ENCODE assay signal across 9 mouse cellular contexts in the genomic region with DNA sequence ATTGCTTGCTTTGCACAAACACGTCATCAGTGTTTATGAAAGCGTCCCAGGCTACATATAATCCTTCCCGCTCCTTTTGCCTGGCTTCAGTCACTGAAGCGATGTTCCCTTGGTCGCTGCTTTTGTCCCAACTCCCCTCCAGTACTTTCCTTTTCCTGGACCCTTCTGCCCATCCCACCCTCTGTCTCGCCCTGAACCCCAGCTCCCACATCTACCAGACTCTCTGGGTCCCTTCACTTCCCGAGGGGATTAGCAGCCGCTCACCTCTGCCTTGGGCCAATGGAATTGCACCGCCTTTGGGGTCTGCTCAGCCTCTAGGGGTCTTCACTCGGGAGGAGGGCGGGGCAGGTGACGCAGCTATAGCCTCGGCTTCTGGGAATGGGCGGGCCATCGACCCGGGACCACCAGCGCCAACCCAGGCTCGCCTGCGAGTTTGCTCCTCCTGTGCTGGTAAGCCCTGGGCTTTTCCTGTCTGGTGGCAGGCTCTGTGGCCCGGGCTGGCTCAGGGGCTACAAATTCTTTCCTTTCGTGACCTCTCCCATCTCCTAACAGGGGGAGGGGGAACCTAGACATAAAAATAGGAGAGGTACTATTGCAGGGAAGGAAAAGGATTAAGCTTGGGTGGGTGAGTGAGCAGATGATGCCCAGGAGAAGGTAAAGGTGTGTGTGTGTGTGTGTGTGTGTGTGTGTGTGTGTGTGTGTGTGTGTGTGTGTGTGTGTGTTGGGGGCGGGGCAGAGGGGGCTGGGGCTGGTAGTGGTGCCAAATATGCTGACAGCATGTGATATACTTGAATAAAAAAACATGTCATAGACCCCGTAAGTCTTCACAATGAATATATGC. TPM values are rescaled to one million over a fixed set of nuclear protein-coding genes. Genes with fewer than 3 reads are reported as not detected.
DNase-seq lines count a peak whose midpoint lies in the region; ATAC-seq and TF ChIP-seq lines count a peak whose summit lies in the region.
"Had no signal": no experiment of that assay in that cellular context is flagged by ENCODE, and none has a peak within 500 bp of the region (broad histone marks: within the 10 kb centered on the region; RNA-seq: fewer than 3 reads in every experiment).

A gene (minus strand): TSS at position 330 of the 841 bp plus-strand sequence.

- 0 out of 2 replicates have a peak, but pooled peaks cover 2% of the 10 kb centered on the region for H3K36me3 ChIP-seq in kidney, embryonic 16.5 days (ENCODE audit: insufficient read depth, low read length)
- no peaks in the 10 kb centered on the region for H3K36me3 ChIP-seq in hindbrain, embryonic 14.5 days (replicated peaks; ENCODE audit: control insufficient read depth, insufficient read depth)
- no peaks in the 10 kb centered on the region for H3K36me3 ChIP-seq in liver, adult 2 months (ENCODE audit: control insufficient read depth, insufficient read depth, low read length)
- no peaks in the 10 kb centered on the region for H3K36me3 ChIP-seq in myocyte (ENCODE audit: control insufficient read depth, insufficient read depth)

- 0 out of 2 replicates have a peak, but pooled peaks cover 6% of the 10 kb centered on the region for H3K4me1 ChIP-seq in kidney, embryonic 16.5 days (ENCODE audit: insufficient read depth, low read length)
- H3K4me1 ChIP-seq in hindbrain, embryonic 14.5 days (replicated peaks; ENCODE audit: control insufficient read depth, insufficient read depth, low read length), result peaks cover 8% of the 10 kb centered on the region
- H3K4me1 ChIP-seq in liver, adult 2 months (ENCODE audit: control insufficient read depth, insufficient read depth, low read length), result peaks cover 5% of the 10 kb centered on the region

- peak within 1 kb of the TSS; percentile 62 for H3K4me2 ChIP-seq in kidney, embryonic 16.5 days (replicated peaks; ENCODE audit: low read depth, low read length)
- peak within 1 kb of the TSS; percentile 71 for H3K4me2 ChIP-seq in hindbrain, embryonic 14.5 days (replicated peaks)
- peak within 1 kb of the TSS; percentile 18 for H3K4me2 ChIP-seq in myocyte (ENCODE audit: low read depth)

- TF ChIP-seq POLR2A in liver, adult 2 months (IDR thresholded peaks at IDR 0.05; ENCODE audit: extremely low read depth, insufficient read depth, low read length), result no peak
- TF ChIP-seq POLR2A in myocyte (IDR thresholded peaks at IDR 0.05; ENCODE audit: insufficient read length, low read depth), result no peak

- 3% methylated on average over 23 of the region's 23 CpGs for WGBS in kidney, embryonic 16.5 days
- 1% methylated on average over 22 of the region's 23 CpGs for WGBS in hindbrain, embryonic 14.5 days
- 6% methylated on average over 23 of the region's 23 CpGs for whole genome bisulfite sequencing in liver, adult 2 months

- no peaks in the 10 kb centered on the region for H3K9me3 ChIP-seq in kidney, embryonic 16.5 days (ENCODE audit: low read length)
- H3K9me3 ChIP-seq in hindbrain, embryonic 14.5 days (ENCODE audit: control insufficient read depth, low read length), result no peaks in the 10 kb centered on the region

- no peak for TF ChIP-seq CTCF in gastrocnemius, adult 2 months (IDR thresholded peaks at IDR 0.05)
- no peak for TF ChIP-seq CTCF in liver, adult 2 months (IDR thresholded peaks at IDR 0.05; ENCODE audit: low read depth, low read length)

- H3ac ChIP-seq in myocyte (ENCODE audit: control insufficient read depth, insufficient read length), result no peak within 1 kb of the TSS

- H3K9ac ChIP-seq in kidney, embryonic 16.5 days (replicated peaks; ENCODE audit: low read length), result peak within 1 kb of the TSS; percentile 87
- H3K9ac ChIP-seq in hindbrain, embryonic 14.5 days, result peak within 1 kb of the TSS; percentile 73
- peak within 1 kb of the TSS; percentile 37 for H3K9ac ChIP-seq in liver, adult 2 months (ENCODE audit: low read depth, low read length)

- H3K4me3 ChIP-seq in kidney, embryonic 16.5 days (ENCODE audit: low read length), result peak within 1 kb of the TSS; percentile 88
- H3K4me3 ChIP-seq in gastrocnemius, adult 2 months, result peak within 1 kb of the TSS; percentile 71
- peak within 1 kb of the TSS; percentile 58 for H3K4me3 ChIP-seq in hindbrain, embryonic 14.5 days (replicated peaks; ENCODE audit: low read length)
- H3K4me3 ChIP-seq in liver, adult 2 months (ENCODE audit: insufficient read depth, low read depth, low read length), result peak within 1 kb of the TSS; percentile 66
- no peak within 1 kb of the TSS for H3K4me3 ChIP-seq in myocyte

- H3K27ac ChIP-seq in kidney, embryonic 16.5 days (ENCODE audit: low read length), result 0 out of 2 replicates have a peak within 1 kb of the TSS, but pooled peaks have one; percentile 69
- H3K27ac ChIP-seq in gastrocnemius, adult 2 months, result peak within 1 kb of the TSS; percentile 82
- H3K27ac ChIP-seq in hindbrain, embryonic 14.5 days, result peak within 1 kb of the TSS; percentile 53; the same call in 1 of the 2 replicates
- no peak within 1 kb of the TSS for H3K27ac ChIP-seq in liver, adult 2 months (replicated peaks; ENCODE audit: insufficient read depth, low read depth, low read length)

- no peak for DNase-seq in kidney, adult 18-20 months
- DNase-seq in cerebellum, postnatal 14 days, result peak; percentile 74 to 80
- peak; percentile 51 for DNase-seq in gastrocnemius, adult 2 months
- peak; percentile 75 for DNase-seq in hindbrain, embryonic 14.5 days (ENCODE audit: low spot score)
- no peak for DNase-seq in liver, adult 2 months (ENCODE audit: extremely low read depth, low read depth, low spot score)
- peak; percentile 50 for DNase-seq in thymus, postnatal 14 days

- no peaks in the 10 kb centered on the region for H3K27me3 ChIP-seq in kidney, embryonic 16.5 days (ENCODE audit: insufficient read depth, low read length)
- H3K27me3 ChIP-seq in hindbrain, embryonic 14.5 days (ENCODE audit: control insufficient read depth, insufficient read depth, low read length), result no peaks in the 10 kb centered on the region
- H3K27me3 ChIP-seq in liver, adult 2 months (ENCODE audit: control insufficient read depth, insufficient read depth, low read length), result no peaks in the 10 kb centered on the region
- H3K27me3 ChIP-seq in myocyte (ENCODE audit: control insufficient read depth, insufficient read depth, insufficient read length), result no peaks in the 10 kb centered on the region
- H3K27me3 ChIP-seq: CH12.LX had no signal

- H3K79me2 ChIP-seq in liver, adult 2 months (ENCODE audit: control insufficient read depth, insufficient read depth, low read length), result no peaks in the 10 kb centered on the region
- H3K79me2 ChIP-seq in myocyte (ENCODE audit: control insufficient read depth, insufficient read depth), result no peaks in the 10 kb centered on the region

- intact Hi-C loops in gastrocnemius, adult 2 months (cut with DNase I), result no loop called here

- ATAC-seq in kidney, embryonic 16.5 days (ENCODE audit: low FRiP score, low TSS enrichment), result peak; percentile 97
- peak; percentile 96 for ATAC-seq in hindbrain, embryonic 14.5 days (ENCODE audit: low FRiP score)

TF ChIP-seq in myocyte, 11 proteins besides CTCF, POLR2A, EP300 and RAD21:
- TF ChIP-seq MYOG (IDR thresholded peaks at IDR 0.05; ENCODE audit: control insufficient read depth in 1 of 3, insufficient read depth in 1 of 3, insufficient read length in 2 of 3, low read depth in 2 of 3) (no peak), TCF12 (IDR thresholded peaks at IDR 0.05; ENCODE audit: insufficient read depth, poor library complexity, severe bottlenecking) (no peak), TCF3 (IDR thresholded peaks at IDR 0.05; ENCODE audit: insufficient read length, low read depth) (no peak), CEBPB (IDR thresholded peaks at IDR 0.05; ENCODE audit: insufficient read depth, poor library complexity, severe bottlenecking) (no peak), USF1 (IDR thresholded peaks at IDR 0.05; ENCODE audit: low read depth) (no peak)

RNA-seq across cellular contexts. Expression of the gene that starts here (rescaled TPM):
- 2.7 and 3.0 TPM in 2 replicates for polyA plus RNA-seq in kidney, embryonic 16.5 days (2015; fragmentation: Nextera tagmentation; extraction: Ambion mirVana)
- total RNA-seq in gastrocnemius, adult 2 months (2021), result 1 to 10 TPM; 1.3 to 4.3 TPM
- 4.1 and 4.2 TPM in 2 replicates for polyA plus RNA-seq in hindbrain, embryonic 14.5 days (2014; fragmentation: Nextera tagmentation; extraction: Ambion mirVana)
- 0.65 and 1.0 TPM in 2 replicates for total RNA-seq in liver, adult 2 months (2014; rRNA removed)
- polyA plus RNA-seq in liver, adult 2 months (2012; rRNA removed), result 0.22 and 0.23 TPM in 2 replicates
- polyA plus RNA-seq in myocyte (2012; fragmentation: generic; extraction: Trizol), result 0.05 TPM
- total RNA-seq: CH12.LX had no signal

Comparison
In these comparisons a context has a peak if more than half of its experiments do, and no peak if none do; other contexts are left out.
1. H3K4me2 ChIP-seq: peak in every context shown above with its lines; median percentile 71 in hindbrain, embryonic 14.5 days; 62 in kidney, embryonic 16.5 days; 18 in myocyte.
2. H3K9ac ChIP-seq: peak in every context shown above with its lines; median percentile 87 in kidney, embryonic 16.5 days; 73 in hindbrain, embryonic 14.5 days; 37 in liver, adult 2 months.
3. DNase-seq: peak in cerebellum, postnatal 14 days (2 of 2), gastrocnemius, adult 2 months (single experiment), hindbrain, embryonic 14.5 days (single experiment) and thymus, postnatal 14 days (single experiment); none in kidney, adult 18-20 months (single experiment) and liver, adult 2 months (single experiment).